12 mouse cellular contexts compared by ENCODE assay signal in genomic region chr13:49196766-49197165, GRCm38 (mm10). TPM values are rescaled to one million over a fixed set of nuclear protein-coding genes. Genes with fewer than 3 reads are reported as not detected.
DNase-seq lines count a peak whose midpoint lies in the region; ATAC-seq and TF ChIP-seq lines count a peak whose summit lies in the region.
"Had no signal": no experiment of that assay in that cellular context is flagged by ENCODE, and none has a peak within 500 bp of the region (broad histone marks: within the 10 kb centered on the region; RNA-seq: fewer than 3 reads in every experiment).

No protein-coding gene starts in this region.

- peak; percentile 40 to 45 for DNase-seq in heart, postnatal 14 days
- no peak for DNase-seq in heart, postnatal 25 days (ENCODE audit: low spot score)
- DNase-seq in lung, postnatal 14 days: peak; percentile 14
- DNase-seq in lung, adult 2 months: no peak
- peak; percentile 29 for DNase-seq in heart, postnatal 4 days
- peak; percentile 34 to 45 for DNase-seq in natural killer cell, adult 2 months (ENCODE audit: low spot score in 2 of 2)

- no peaks in the 10 kb centered on the region for H3K36me3 ChIP-seq in hindbrain, embryonic 12.5 days
- H3K36me3 ChIP-seq: forebrain, embryonic 12.5 days; lung, embryonic 15.5 days had no signal

- ATAC-seq in hindbrain, embryonic 12.5 days (ENCODE audit: low FRiP score): no peak

- H3K27ac ChIP-seq in hindbrain, embryonic 12.5 days: no peak overlapping the region
- H3K27ac ChIP-seq: forebrain, embryonic 12.5 days; hindbrain, embryonic 14.5 days; layer of hippocampus, adult 2 months; lung, embryonic 15.5 days had no signal

- no peaks in the 10 kb centered on the region for H3K27me3 ChIP-seq in hindbrain, embryonic 12.5 days
- H3K27me3 ChIP-seq: forebrain, embryonic 12.5 days; lung, embryonic 15.5 days had no signal

- TF ChIP-seq CTCF in lung, adult 2 months (IDR thresholded peaks at IDR 0.05; ENCODE audit: insufficient read depth, low read length): no peak

- H3K9me3 ChIP-seq in hindbrain, embryonic 12.5 days (replicated peaks): no peaks in the 10 kb centered on the region
- H3K9me3 ChIP-seq: forebrain, embryonic 12.5 days; G1E; lung, embryonic 15.5 days had no signal

- no peak overlapping the region for H3K4me2 ChIP-seq in hindbrain, embryonic 12.5 days (replicated peaks)
- H3K4me2 ChIP-seq: forebrain, embryonic 12.5 days; hindbrain, embryonic 14.5 days; lung, embryonic 15.5 days had no signal

- no peak for TF ChIP-seq POLR2A in lung, adult 2 months (IDR thresholded peaks at IDR 0.05; ENCODE audit: borderline replicate concordance, extremely low read depth, low read depth, low read length)

- WGBS in lung, adult 2 months: 58% methylated on average over 6 of the region's 6 CpGs
- WGBS in hindbrain, embryonic 12.5 days: 86% methylated on average over 6 of the region's 6 CpGs

- no peak overlapping the region for H3K9ac ChIP-seq in hindbrain, embryonic 12.5 days
- H3K9ac ChIP-seq: forebrain, embryonic 12.5 days; hindbrain, embryonic 14.5 days; lung, embryonic 15.5 days had no signal

- no peaks in the 10 kb centered on the region for H3K4me1 ChIP-seq in lung, adult 2 months (ENCODE audit: control insufficient read depth, insufficient read depth, low read length)
- peaks cover 2% of the 10 kb centered on the region for H3K4me1 ChIP-seq in hindbrain, embryonic 12.5 days
- H3K4me1 ChIP-seq: lung, embryonic 15.5 days had no signal

- H3K4me3 ChIP-seq in lung, adult 2 months (replicated peaks; ENCODE audit: extremely low read depth, low read depth, low read length): no peak overlapping the region
- H3K4me3 ChIP-seq in hindbrain, embryonic 12.5 days: no peak overlapping the region
- H3K4me3 ChIP-seq: forebrain, embryonic 12.5 days; layer of hippocampus, adult 2 months; lung, embryonic 15.5 days had no signal

- intact Hi-C loops in heart, postnatal 14 days (cut with DNase I): no loop called here
- intact Hi-C loops in heart, postnatal 25 days (cut with DNase I): no loop called here

RNA-seq across cellular contexts. Expression of gene Ninj1, which starts 9.5 kb away (rescaled TPM):
- total RNA-seq in heart, postnatal 14 days (2021): 100 to 1,000 TPM in 1 of 2 experiments, 10 to 100 TPM in 1; 99.0 to 112 TPM
- total RNA-seq in heart, postnatal 25 days (2021): 100 to 1,000 TPM; 101 to 109 TPM
- polyA plus RNA-seq in lung, adult 2 months (2012; rRNA removed): 161 and 222 TPM in 2 replicates
- 10 to 100 TPM; 51.3 to 53.5 TPM for total RNA-seq in heart, postnatal 4 days (2021)
- polyA plus RNA-seq in hindbrain, embryonic 12.5 days (2016; fragmentation: Nextera tagmentation; extraction: Ambion mirVana): 26.5 and 28.1 TPM in 2 replicates

RNA-seq across cellular contexts. Expression of gene Card19, which starts 19.1 kb away (rescaled TPM):
- total RNA-seq in heart, postnatal 14 days (2021): 100 to 1,000 TPM; 131 to 138 TPM
- total RNA-seq in heart, postnatal 25 days (2021): 100 to 1,000 TPM; 152 to 154 TPM
- polyA plus RNA-seq in lung, adult 2 months (2012; rRNA removed): 142 and 178 TPM in 2 replicates
- total RNA-seq in heart, postnatal 4 days (2021): 100 to 1,000 TPM; 103 to 108 TPM
- polyA plus RNA-seq in hindbrain, embryonic 12.5 days (2016; fragmentation: Nextera tagmentation; extraction: Ambion mirVana): 34.8 and 36.8 TPM in 2 replicates

RNA-seq across cellular contexts. Expression of gene Wnk2, which starts 49.0 kb away (rescaled TPM):
- total RNA-seq in heart, postnatal 14 days (2021): 10 to 100 TPM; 40.3 to 60.0 TPM
- total RNA-seq in heart, postnatal 25 days (2021): 10 to 100 TPM; 71.4 to 78.2 TPM
- 1.5 and 4.2 TPM in 2 replicates for polyA plus RNA-seq in lung, adult 2 months (2012; rRNA removed)
- 10 to 100 TPM; 22.3 to 25.0 TPM for total RNA-seq in heart, postnatal 4 days (2021)
- 16.0 and 16.2 TPM in 2 replicates for polyA plus RNA-seq in hindbrain, embryonic 12.5 days (2016; fragmentation: Nextera tagmentation; extraction: Ambion mirVana)
- polyA plus RNA-seq: G1E had no signal

RNA-seq across cellular contexts. Expression of gene Susd3, which starts 51.7 kb away (rescaled TPM):
- total RNA-seq in heart, postnatal 14 days (2021): under 1 TPM; 0.33 to 0.49 TPM
- total RNA-seq in heart, postnatal 25 days (2021): under 1 TPM; 0.70 to 0.87 TPM
- 7.1 and 7.9 TPM in 2 replicates for polyA plus RNA-seq in lung, adult 2 months (2012; rRNA removed)
- total RNA-seq in heart, postnatal 4 days (2021): under 1 TPM; 0.43 to 0.68 TPM
- 0.47 and 0.96 TPM in 2 replicates for polyA plus RNA-seq in hindbrain, embryonic 12.5 days (2016; fragmentation: Nextera tagmentation; extraction: Ambion mirVana)

Comparison
In these comparisons a context has a peak if more than half of its experiments do, and no peak if none do; other contexts are left out.
1. DNase-seq: peak in heart, postnatal 14 days (2 of 2), lung, postnatal 14 days (single experiment), heart, postnatal 4 days (single experiment) and natural killer cell, adult 2 months (2 of 2); none in heart, postnatal 25 days (single experiment) and lung, adult 2 months (single experiment).